Mouse (Mus musculus) induced T-regulatory cell, adult 2 months (primary cell): Measurements from ENCODE around the gene Hhex.

ENCODE experiments used
- DNase-seq: peaks from one replicate; pipeline ENCODE4 v3.0.0-alpha.2; 2012; ENCODE audit warnings: low read depth

Gene Hhex

DNA sequence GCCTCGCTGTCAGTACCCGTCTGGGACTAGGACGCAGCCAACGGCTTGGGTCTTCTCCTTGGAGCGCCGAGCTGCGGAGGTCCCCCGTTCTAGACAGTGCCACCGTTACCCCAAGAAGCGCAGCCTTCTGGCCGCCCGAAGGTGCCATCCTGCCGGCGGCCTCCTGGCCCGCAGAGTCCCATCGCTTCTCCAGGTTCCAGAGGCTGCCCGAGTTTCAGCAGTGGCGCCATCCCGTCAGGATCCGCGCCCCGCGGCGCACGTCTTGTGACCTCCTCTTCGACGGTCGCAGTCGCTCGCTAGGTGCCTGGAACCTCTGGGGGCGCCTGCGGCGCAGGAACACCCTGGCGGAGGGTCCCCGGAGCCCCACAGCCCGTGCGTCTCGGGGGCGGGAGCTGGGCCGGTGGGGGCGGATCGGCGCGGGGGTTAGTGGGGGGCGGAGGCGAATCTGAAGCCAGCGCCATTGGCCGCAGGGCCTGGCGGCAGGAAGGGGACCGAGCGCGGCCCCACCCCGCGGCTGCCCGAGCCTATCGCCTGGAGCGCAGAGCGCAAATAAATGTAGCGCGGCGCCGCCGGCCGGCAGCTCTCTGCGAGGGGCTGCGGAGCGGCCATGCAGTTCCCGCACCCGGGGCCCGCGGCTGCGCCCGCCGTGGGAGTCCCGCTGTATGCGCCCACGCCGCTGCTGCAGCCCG, at the start of gene Hhex:
Gene Hhex (plus strand): TSS at position 548 of the 689 bp plus-strand sequence.
- DNase-seq = peak; percentile 54

DNA sequence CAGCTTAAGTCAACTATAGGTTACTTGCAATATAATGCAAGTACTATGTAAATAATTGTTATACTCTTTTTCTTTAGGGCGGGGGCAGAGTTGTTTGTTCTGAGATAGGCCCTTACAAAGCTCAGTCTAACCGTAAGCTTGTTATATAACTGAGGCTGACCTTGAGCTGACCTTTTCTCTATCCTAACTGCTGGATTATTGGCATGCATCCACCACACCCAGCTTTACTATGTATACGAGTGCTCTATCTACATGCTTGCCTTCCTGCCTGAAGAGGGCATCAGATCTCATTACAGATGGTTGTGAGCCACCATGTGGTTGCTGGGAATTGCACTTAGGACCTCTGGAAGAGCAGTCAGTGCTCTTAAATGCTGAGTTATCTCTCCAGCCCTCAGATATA, 48.5 kb upstream of the Hhex start:
- DNase-seq = no peak

DNA sequence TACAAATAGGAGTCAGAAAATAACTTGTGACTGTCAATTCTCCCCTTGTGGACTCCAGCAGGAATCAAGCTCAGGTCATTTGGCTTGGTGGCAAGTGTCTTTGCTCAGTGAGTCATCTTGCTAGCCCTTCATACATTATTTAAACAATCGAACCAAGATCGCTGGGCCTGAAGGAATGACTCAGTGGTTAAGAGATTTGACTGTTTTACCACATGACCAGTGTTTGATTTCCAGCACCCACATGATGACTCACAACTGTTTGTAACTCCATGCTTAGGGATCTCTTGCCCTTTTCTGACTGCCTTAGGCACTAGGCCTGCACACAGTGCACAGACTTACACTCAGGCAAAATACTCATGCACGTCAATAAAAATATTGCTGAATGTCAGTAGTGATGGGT, 42.7 kb upstream of the Hhex start:
- DNase-seq = no peak

- no peak for DNase-seq
Observed at GRCm38 (mm10) chr19:37396279-37396678, 38.3 kb upstream of the Hhex start.

GRCm38 (mm10) chr19:37400936-37401335, 33.7 kb upstream of the Hhex start:
- no peak for DNase-seq

DNA sequence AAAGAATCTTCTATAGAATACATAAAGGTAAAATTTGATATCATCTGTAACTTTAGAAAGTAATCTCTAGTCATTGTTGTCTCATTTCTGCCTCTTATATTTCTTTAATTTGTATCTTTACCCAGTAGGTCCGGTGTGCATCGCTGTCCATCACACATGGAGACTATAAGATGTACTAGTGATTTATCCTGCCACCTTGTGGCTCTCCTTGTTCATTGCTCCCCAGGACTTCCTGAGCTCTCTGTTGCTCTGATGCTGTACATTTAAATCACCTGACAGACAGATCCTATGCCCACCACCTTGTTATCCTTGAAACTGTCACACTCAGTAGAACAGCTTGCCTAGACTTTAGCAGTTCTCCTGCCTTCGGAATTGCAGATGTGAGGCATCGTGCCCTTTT, 16.3 kb upstream of the Hhex start:
- peak; percentile 64 for DNase-seq

DNA sequence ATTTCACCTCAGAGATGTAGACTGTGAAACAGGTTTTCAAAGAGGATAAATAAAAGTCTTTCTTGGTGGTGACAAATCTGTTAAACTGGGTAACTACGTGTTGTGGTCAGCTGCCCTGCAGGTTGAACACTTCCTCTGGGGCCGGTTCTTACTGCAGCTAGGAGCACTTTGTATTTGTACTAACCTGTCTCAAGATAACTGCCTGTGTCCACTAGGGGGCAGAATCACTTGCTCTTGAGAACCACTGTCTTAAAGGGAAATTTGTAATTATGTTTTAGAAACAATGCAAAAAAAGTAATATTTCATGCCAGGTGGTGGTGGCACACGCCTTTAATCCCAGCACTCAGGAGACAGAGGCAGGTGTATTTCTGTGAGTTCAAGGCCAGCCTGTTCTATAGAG, 15.0 kb upstream of the Hhex start:
- peak; percentile 86 for DNase-seq

GRCm38 (mm10) chr19:37428589-37428988, 6.0 kb upstream of the Hhex start:
- no peak for DNase-seq

DNA sequence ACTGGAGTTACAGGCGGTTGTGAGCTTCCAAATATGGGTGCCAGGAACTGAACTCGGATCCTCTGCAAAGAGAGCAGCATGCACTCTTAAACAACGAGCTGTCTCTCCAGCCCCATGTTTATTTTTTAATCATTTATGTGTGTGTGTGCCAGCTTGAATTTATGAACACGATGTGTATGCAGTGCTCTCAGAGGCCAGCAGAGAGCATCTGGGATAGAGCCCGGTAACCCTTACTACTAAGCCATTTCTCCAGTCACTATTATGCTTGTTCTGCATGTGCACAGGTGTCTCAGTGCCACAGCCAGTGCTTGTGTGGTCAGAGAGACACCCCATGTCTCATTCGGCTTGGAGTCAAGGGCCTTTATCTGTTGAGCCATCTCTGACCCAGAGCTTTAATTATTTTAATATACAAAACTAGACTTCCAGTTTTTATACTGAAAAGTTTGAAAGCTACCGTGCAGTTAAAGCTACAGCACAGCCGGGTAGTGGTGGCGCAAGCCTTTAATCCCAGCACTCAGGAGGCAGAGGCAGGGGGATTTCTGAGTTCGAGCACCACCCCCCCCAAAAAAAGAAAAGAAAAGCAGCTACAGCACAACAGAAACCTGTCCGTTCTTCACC, 3.4 kb upstream of the Hhex start:
- no peak for DNase-seq

DNA sequence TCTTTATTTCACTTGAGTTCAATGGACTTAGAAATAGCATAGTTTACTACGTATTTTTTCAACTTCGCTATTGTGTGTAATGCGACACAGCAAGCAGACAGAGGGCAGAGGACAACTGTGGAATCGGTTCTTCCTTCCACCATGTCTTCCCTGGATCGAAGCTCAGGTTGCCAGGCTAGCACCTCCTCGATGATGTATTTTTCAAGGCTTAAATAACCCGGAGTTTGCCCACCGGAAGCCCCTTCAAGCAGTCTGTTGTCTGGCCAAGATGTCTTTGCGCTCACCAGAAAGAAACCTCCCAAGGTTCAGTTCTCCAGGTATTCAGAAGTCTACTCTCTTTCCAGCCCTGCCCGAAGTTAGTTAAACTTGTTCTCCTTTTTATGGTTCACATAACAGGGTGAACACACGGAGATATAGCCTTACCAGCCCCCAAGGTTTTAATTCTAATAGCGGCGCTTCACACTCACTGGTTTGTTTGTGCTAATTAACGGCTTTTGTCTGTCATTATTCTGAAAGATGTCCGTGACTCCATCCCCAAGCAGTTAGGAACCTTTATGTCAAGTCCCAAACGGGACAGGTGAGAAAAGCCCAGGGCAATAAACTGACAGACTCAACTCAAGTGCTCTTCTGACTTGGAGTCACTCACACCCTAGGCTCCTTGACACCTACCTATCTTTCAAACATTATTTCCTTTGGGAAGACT, 1.6 kb upstream of the Hhex start:
- no peak for DNase-seq

DNA sequence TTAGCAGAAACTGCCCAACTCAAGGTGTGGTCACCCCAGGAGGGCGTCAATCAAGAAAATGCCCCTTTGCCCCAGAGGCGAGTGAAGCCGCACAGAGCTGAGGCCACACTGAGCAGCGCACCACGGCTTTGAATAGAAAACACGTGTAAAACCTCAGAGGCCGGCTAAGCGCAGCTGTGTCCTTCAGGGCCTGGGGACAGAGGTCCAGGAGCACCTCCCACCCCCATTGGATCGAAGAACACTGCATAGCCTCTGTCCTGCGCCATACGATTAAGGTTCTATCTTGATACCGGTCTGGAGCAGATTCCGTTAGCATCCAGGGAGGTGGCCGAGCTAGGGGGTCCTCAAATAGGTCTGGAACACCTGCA, 731 bp upstream of the Hhex start:
- DNase-seq = peak; percentile 26

GRCm38 (mm10) chr19:37435041-37435852, 637 bp downstream of the Hhex start:
- peak; percentile 48 for DNase-seq

GRCm38 (mm10) chr19:37435853-37436174, 1.2 kb downstream of the Hhex start:
- DNase-seq = no peak

DNA sequence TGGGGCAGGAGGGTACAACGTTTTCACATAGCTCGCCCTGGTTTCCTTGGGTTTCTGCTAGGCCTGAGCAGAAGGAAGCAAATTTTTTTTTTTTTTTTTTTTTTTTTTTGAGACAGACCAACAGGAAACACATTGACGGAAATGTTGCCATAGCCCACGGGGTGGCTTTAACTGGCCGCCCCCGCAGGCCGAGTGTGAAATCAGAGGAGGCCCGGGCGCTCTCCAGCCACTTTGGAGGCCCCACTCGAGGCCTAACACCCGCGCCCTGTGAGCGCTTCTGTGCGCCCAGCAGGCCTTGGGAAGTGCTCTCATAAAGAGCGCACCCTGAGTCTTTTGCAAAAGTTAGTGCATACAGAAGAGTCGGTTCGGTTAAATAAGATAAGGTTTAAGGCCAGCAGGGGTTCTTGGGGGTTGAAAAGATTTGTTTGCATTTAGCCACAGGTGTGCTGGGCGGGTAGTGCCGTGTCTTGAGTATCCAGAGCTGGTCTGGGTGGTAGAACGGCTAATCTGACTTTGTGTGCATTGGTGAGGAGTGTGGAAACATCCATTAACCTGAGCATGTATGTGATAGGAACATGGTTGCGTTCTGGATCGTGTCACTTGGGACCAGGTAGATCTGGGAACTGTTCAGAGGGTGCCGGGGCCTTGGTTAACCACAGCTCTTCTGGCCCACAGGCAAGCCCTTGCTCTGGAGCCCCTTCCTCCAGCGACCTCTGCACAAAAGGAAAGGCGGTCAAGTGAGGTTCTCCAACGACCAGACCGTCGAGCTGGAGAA, 2.1 kb downstream of the Hhex start:
- DNase-seq = no peak

- DNase-seq = no peak
Observed at GRCm38 (mm10) chr19:37437289-37437606, 2.6 kb downstream of the Hhex start.

DNA sequence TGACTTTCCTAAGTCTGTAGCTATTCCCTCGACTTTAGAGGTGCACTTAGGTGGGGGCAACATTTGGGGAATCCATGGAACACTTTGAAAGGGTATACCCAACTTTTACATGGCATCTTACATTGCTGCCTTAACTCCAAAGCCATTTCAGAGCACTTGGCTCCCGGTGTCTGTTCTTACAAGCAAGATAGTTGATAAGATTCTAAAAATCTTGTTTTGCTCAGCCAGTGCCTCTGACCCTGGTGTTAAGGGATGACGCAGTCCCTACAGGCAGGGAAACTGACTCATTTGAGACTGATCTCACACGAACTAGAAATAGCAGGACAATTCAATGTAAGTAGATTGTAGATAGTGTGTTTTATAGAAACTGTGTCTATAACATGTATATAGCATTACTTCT, 5.6 kb downstream of the Hhex start:
- no peak for DNase-seq

DNA sequence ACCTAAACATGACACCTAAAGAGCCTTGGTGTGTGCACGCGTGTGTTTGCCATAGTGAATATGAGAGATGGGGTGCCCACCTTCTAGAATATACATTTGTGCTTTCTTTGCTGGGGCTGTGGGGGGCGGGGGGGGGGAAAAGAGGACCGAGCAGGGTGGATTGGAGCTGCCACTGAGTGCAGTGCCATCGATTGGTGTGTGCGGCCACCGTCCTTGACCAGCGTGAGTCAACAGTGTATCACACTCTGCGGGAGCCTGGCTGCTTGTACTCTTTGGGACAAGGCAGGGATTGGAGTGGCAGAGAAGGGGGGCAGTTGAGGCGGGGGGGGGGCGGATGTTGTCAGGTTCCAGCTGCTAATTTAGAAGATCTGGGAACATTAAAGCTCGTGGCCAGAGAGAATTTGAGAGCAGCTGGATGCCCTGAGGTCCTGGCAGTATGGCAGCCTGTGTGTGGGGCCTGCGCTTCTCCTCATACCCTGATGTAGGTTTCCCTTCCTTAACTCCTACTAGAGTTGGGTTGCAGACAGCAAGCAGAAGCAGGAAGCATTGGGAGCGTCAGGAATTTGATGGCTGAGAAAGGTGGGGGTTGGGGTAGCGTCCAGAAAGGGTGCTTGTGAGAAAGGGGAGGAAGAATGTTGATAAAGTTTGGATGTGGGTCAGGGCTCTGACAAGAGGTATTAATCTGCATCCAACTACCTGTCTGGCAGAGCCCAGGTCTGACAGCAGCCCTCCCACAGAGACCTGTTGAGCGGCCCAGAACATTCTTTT, 6.3 kb downstream of the Hhex start:
- no peak for DNase-seq

DNA sequence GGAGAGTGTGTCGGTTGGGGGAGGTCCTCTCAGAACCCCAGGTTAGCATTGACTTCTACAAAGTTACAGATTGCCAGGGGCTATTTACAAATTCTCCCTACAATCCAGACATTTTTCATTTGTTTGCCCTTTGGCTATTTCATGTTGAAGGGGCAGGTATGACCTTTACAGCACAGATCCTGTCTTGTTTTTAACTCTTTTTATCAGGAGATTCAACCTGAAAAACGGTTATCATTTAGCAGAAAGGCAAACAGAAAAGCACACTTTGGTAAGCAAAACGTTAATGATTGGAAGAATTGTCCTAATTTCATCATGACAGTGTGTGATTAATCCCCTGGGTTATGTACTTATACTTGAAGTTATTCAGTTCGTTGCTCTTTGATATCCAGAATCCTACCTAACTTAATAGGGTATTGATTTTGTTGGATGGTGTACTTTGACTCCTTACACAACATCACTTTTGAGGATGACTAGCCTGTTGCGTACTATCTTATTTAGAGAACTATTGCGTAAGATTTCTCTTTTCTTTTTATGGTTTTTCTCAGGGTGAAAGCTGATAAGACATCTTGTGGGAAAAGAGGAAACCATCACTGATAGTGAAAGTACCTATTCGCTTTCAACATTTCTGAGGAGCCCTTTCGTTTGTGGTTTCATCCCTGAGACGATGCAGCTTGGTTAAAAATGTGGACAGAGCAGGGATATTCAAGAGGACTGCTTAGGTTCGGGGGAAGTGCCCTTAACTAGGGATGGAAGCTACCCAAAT, 8.1 kb downstream of the Hhex start:
- DNase-seq = no peak

- no peak for DNase-seq
Observed at GRCm38 (mm10) chr19:37443631-37444140, 9.1 kb downstream of the Hhex start.

DNA sequence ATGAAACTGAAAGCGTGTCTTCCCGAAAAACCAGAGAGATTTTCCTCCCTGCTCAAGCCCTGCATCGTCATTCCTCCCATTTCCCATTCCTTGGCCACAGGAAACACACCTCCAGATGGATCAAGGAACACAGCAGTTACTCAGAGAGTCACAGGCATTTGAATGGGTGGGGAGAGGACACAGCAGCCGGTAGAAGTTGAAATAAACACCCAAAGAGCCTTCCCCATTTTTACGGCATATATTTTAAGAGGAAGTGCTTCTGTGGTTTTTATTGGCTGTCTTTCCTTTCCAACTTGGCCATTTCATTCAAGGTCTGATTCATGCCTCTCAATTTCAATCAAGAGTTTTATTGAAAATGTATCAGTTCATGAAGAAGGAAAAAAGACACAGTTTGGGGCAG, 13.6 kb downstream of the Hhex start:
- DNase-seq = no peak
